Mouse (Mus musculus): ENCODE data around the gene Apol7a.
"Not testable (repeated sequence)": the region's sequence is repeated elsewhere in the genome, so short reads cannot be mapped to it uniquely, and the experiment has no call there.

GRCm38 (mm10) chr15:77406370-77406769 is 7.5 kb upstream of the Apol7a start:
- TF ChIP-seq GATA1, TAL1 (IDR thresholded peaks at IDR 0.05; ENCODE audit: low read length): not testable (repeated sequence)

Measured in erythroblast, embryonic 14.5 days (primary cell).